Mouse (Mus musculus) spleen, adult 2 months (tissue): Measurements from ENCODE around the gene Speer4f1. TPM values are rescaled to one million over a fixed set of nuclear protein-coding genes. Genes with fewer than 3 reads are reported as not detected.
"Not testable (repeated sequence)": the region's sequence is repeated elsewhere in the genome, so short reads cannot be mapped to it uniquely, and the experiment has no call there.

ENCODE experiments used
- DNase-seq, 2 experiments: peaks; one replicate each; pipeline versions ENCODE4 v3.0.0 to v3.0.0-alpha.2; 2012 to 2021; ENCODE audit warnings: low spot score in 2 of 2, low read depth in 1 of 2
- H3K27ac ChIP-seq: fragments of 200-500 bp; 2 replicates; pipeline ENCODE4 v1.5.1; 2012; ENCODE audit warnings: low read length, inconsistent platforms; ENCODE audit not compliant: insufficient read depth
- H3K27me3 ChIP-seq: fragments of 200-500 bp; 2 replicates; pipeline ENCODE4 v1.6.1; 2012; ENCODE audit warnings: mild to moderate bottlenecking, moderate library complexity, low read length, inconsistent platforms; ENCODE audit not compliant: control insufficient read depth, insufficient read depth
- H3K36me3 ChIP-seq: fragments of 200-500 bp; 2 replicates; pipeline ENCODE4 v1.6.1; 2012; ENCODE audit warnings: mild to moderate bottlenecking, low read length, inconsistent platforms; ENCODE audit not compliant: control insufficient read depth, insufficient read depth
- H3K4me1 ChIP-seq: fragments of 200-500 bp; 2 replicates; pipeline ENCODE4 v1.6.1; 2011; ENCODE audit warnings: inconsistent platforms; ENCODE audit not compliant: control insufficient read depth, insufficient read depth, insufficient read length
- H3K4me3 ChIP-seq: fragments of 200-500 bp; 2 replicates; pipeline ENCODE4 v1.5.1; 2011; ENCODE audit warnings: mild to moderate bottlenecking, inconsistent platforms; ENCODE audit not compliant: insufficient read depth, insufficient read length; ENCODE audit errors: extremely low read depth
- CTCF ChIP-seq: fragments of 200-500 bp; IDR thresholded peaks from 2 replicates; pipeline ENCODE4 v1.5.1; 2011; ENCODE audit warnings: mild to moderate bottlenecking, inconsistent platforms; ENCODE audit not compliant: insufficient read depth, insufficient read length, insufficient replicate concordance; ENCODE audit errors: extremely low read depth
- POLR2A ChIP-seq: fragments of 200-500 bp; IDR thresholded peaks from 2 replicates; pipeline ENCODE4 v1.6.1; 2011; ENCODE audit warnings: low read depth, low read length, inconsistent platforms
- WGBS: fragments of 180-500 bp; shearing (Covaris S2); methylation state at CpG from one replicate; pipeline ENCODE4 v1.1.7; 2018; 5-methylcytosine and 5-hydroxymethylcytosine counted together
- polyA plus RNA-seq: library from polyadenylated mRNA; depleted of rRNA; stranded (reverse); fragments of >200 nt; gene quantifications from 2 replicates; pipeline ENCODE4 v1.2.3, GENCODE M21; 2012

The Speer4f1 gene
- polyA plus RNA-seq, 1 experiment, result not detected

GRCm38 (mm10) chr5:17456671-17457070, 19.2 kb upstream of the Speer4f1 start:
- TF ChIP-seq POLR2A, result no peak
- TF ChIP-seq CTCF, result no peak

GRCm38 (mm10) chr5:17468120-17468519, 7.8 kb upstream of the Speer4f1 start:
- not testable (repeated sequence) for H3K4me3 ChIP-seq, H3K27me3 ChIP-seq, H3K36me3 ChIP-seq, DNase-seq, H3K27ac ChIP-seq, H3K4me1 ChIP-seq
- 65% methylated on average over 4 of the region's 4 CpGs for WGBS

More at GRCm38 (mm10) chr5:17456671-17457070, 19.2 kb upstream of the Speer4f1 start:
- no peak for DNase-seq
- WGBS, result 75% methylated on average over 3 of the region's 3 CpGs
- Histone ChIP-seq H3K4me1 (no peaks in the 10 kb centered on the region), H3K4me3 (no peak overlapping the region), H3K27me3 (no peaks in the 10 kb centered on the region), H3K36me3 (no peaks in the 10 kb centered on the region), H3K27ac (no peak overlapping the region)

- Histone ChIP-seq H3K4me3 (no peak overlapping the region), H3K27ac (no peak overlapping the region), H3K27me3 (no peaks in the 10 kb centered on the region), H3K36me3 (no peaks in the 10 kb centered on the region), H3K4me1 (no peaks in the 10 kb centered on the region)
- TF ChIP-seq CTCF (no peak), POLR2A (no peak)
- DNase-seq, result no peak
- 68% methylated on average over 1 of the region's 1 CpGs for WGBS
These were observed 578 bp downstream of the Speer4f1 start for GRCm38 (mm10) chr5:17476476-17476875.

GRCm38 (mm10) chr5:17489894-17490293, 14.0 kb downstream of the Speer4f1 start:
- 74% methylated on average over 1 of the region's 1 CpGs for WGBS

GRCm38 (mm10) chr5:17495616-17496015, 19.7 kb downstream of the Speer4f1 start:
- DNase-seq, result no peak
- no peak for TF ChIP-seq POLR2A
- no peak for TF ChIP-seq CTCF
- WGBS, result 84% methylated on average over 2 of the region's 2 CpGs

More at GRCm38 (mm10) chr5:17489894-17490293, 14.0 kb downstream of the Speer4f1 start:
- H3K27me3 ChIP-seq, result no peaks in the 10 kb centered on the region
- H3K4me1 ChIP-seq, result no peaks in the 10 kb centered on the region
- no peak for TF ChIP-seq POLR2A
- no peak for DNase-seq
- H3K36me3 ChIP-seq, result no peaks in the 10 kb centered on the region
- no peak overlapping the region for H3K4me3 ChIP-seq
- no peak overlapping the region for H3K27ac ChIP-seq

GRCm38 (mm10) chr5:17496650-17497049, 20.8 kb downstream of the Speer4f1 start:
- WGBS, result 87% methylated on average over 5 of the region's 5 CpGs

More at GRCm38 (mm10) chr5:17495616-17496015, 19.7 kb downstream of the Speer4f1 start:
- Histone ChIP-seq H3K27me3 (no peaks in the 10 kb centered on the region), H3K4me1 (no peaks in the 10 kb centered on the region), H3K27ac (no peak overlapping the region), H3K36me3 (no peaks in the 10 kb centered on the region), H3K4me3 (no peak overlapping the region)

GRCm38 (mm10) chr5:17499873-17500329, 24.0 kb downstream of the Speer4f1 start:
- no peaks in the 10 kb centered on the region for H3K4me1 ChIP-seq
- H3K27me3 ChIP-seq, result no peaks in the 10 kb centered on the region
- H3K4me3 ChIP-seq, result no peak overlapping the region
- 88% methylated on average over 1 of the region's 1 CpGs for WGBS
- H3K27ac ChIP-seq, result no peak overlapping the region
- no peaks in the 10 kb centered on the region for H3K36me3 ChIP-seq
- DNase-seq, result no peak
- no peak for TF ChIP-seq CTCF
- TF ChIP-seq POLR2A, result no peak

More at GRCm38 (mm10) chr5:17496650-17497049, 20.8 kb downstream of the Speer4f1 start:
- H3K27me3 ChIP-seq, result no peaks in the 10 kb centered on the region
- no peak overlapping the region for H3K27ac ChIP-seq
- no peak for TF ChIP-seq CTCF
- TF ChIP-seq POLR2A, result no peak
- no peaks in the 10 kb centered on the region for H3K4me1 ChIP-seq
- no peak for DNase-seq
- no peaks in the 10 kb centered on the region for H3K36me3 ChIP-seq
- H3K4me3 ChIP-seq, result no peak overlapping the region
